Mouse (Mus musculus): ENCODE measurements around the gene Lamc3. TPM values are rescaled to one million over a fixed set of nuclear protein-coding genes. Genes with fewer than 3 reads are reported as not detected.

Lamc3 gene
- 0.34 and 0.39 TPM in 2 replicates for polyA plus RNA-seq (2015; fragmentation: Nextera tagmentation; extraction: Ambion mirVana)

GRCm38 (mm10) chr2:31887030-31887429, at the start of gene Lamc3:
Lamc3 (plus strand) TSS chr2:31887291.

GRCm38 (mm10) chr2:31845896-31846691, 41.0 kb upstream of the Lamc3 start, which contains the start of gene Fibcd1:
Fibcd1 (minus strand) TSS chr2:31846005.

DNA sequence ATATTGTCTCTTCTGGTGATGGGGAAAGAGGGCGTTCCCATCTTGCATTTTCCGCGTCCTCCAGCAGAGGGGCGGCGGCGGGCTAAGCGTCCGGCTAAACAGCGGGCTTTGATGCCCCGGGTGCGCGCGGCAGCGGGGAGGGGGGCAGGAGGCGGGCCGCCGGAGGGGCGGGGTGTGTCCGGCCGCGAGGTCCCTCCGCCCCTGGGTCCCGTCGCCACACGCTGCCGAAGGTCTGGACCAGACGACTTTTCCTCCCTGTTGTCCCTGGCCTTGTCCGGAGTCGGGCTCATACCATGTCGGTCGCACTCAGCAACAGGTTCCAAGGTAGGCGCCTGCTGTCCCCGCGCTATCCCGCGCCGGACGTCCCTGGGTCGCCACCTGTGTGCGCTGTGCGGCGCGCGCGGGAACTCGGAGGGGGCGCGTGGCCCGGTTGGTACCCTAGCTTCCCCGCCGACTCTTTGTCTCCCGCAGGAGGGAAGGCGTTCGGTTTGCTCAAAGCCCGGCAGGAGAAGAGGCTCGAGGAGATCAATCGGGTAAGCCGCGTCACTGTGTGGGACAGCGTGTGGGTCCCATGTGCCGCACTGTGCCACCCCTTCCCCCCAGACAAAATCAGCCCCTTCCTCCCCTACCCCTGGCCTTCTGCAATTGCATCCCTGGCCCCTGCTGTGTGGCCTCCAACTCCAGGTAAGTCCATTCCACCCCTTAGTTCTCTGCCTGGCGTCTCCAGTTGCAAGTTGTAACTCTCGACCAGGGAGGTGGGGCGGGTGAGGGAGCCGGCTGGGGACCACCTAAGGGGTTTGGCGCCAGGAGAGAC, 63.2 kb downstream of the Lamc3 start, which contains the start of gene Aif1l:
TSS of gene Aif1l (plus strand) at position 82 of the 814 bp plus-strand sequence.

GRCm38 (mm10) chr2:31974141-31974808, 87.2 kb downstream of the Lamc3 start, which contains the start of gene Nup214:
Nup214 (plus strand) TSS chr2:31974436.

Other genes starting within 250 kb of the Lamc3 start
- not detected in 2 replicates for gene Prdm12, start 247.3 kb upstream of the Lamc3 start, polyA plus RNA-seq (2015; fragmentation: Nextera tagmentation; extraction: Ambion mirVana)
- gene Exosc2, start 216.6 kb upstream of the Lamc3 start, polyA plus RNA-seq (2015; fragmentation: Nextera tagmentation; extraction: Ambion mirVana) = 39.8 and 45.8 TPM in 2 replicates
- gene Abl1, start 198.9 kb upstream of the Lamc3 start, polyA plus RNA-seq (2015; fragmentation: Nextera tagmentation; extraction: Ambion mirVana) = 10.2 and 11.6 TPM in 2 replicates
- gene Qrfp, start 76.7 kb upstream of the Lamc3 start, polyA plus RNA-seq (2015; fragmentation: Nextera tagmentation; extraction: Ambion mirVana) = 0.25 and 0.36 TPM in 2 replicates
- gene Fibcd1, start 41.3 kb upstream of the Lamc3 start, polyA plus RNA-seq (2015; fragmentation: Nextera tagmentation; extraction: Ambion mirVana) = not detected in 2 replicates
- gene Aif1l, start 62.8 kb downstream of the Lamc3 start, polyA plus RNA-seq (2015; fragmentation: Nextera tagmentation; extraction: Ambion mirVana) = 1.6 and 2.7 TPM in 2 replicates
- gene Nup214, start 87.1 kb downstream of the Lamc3 start, polyA plus RNA-seq (2015; fragmentation: Nextera tagmentation; extraction: Ambion mirVana) = 74.7 and 75.1 TPM in 2 replicates
- 9.4 and 9.9 TPM in 2 replicates for gene Fam78a, start 197.6 kb downstream of the Lamc3 start, polyA plus RNA-seq (2015; fragmentation: Nextera tagmentation; extraction: Ambion mirVana)
- gene Plpp7, start 208.2 kb downstream of the Lamc3 start, polyA plus RNA-seq (2015; fragmentation: Nextera tagmentation; extraction: Ambion mirVana) = 1.0 and 1.6 TPM in 2 replicates

Data from spleen, postnatal 0 days (tissue).